Mouse (Mus musculus): ENCODE results near the gene Uimc1.

GRCm38 (mm10) chr13:55063276-55063675 lies 36.8 kb downstream of the Uimc1 start:
- TF ChIP-seq TAL1 (IDR thresholded peaks at IDR 0.05; ENCODE audit: low read length) (no peak), GATA1 (IDR thresholded peaks at IDR 0.05; ENCODE audit: low read length) (no peak)
